Mouse (Mus musculus): ENCODE measurements at regions not wholly inside any gene's neighbourhood (a gene's known extent, or its start where the extent isn't known, plus 50 kb on each side); places are given as distances from the start of the nearest gene placed in this dataset.
"Not testable (repeated sequence)": the region's sequence is repeated elsewhere in the genome, so short reads cannot be mapped to it uniquely, and the experiment has no call there.

- 87% methylated on average over 9 of the region's 9 CpGs for WGBS
Measured at GRCm38 (mm10) chr12:33496306-33496705, 66.9 kb downstream of the Twistnb start.

GRCm38 (mm10) chr12:33497319-33497892 is 68.0 kb downstream of the Twistnb start:
- peak overlapping the region; percentile 16; the same call in 1 of the 2 replicates for H3K4me2 ChIP-seq (replicated peaks; ENCODE audit: low read depth, low read length)
- 49% methylated on average over 11 of the region's 11 CpGs for WGBS
- H3K27ac ChIP-seq (ENCODE audit: low read length): no peak overlapping the region
- H3K36me3 ChIP-seq (ENCODE audit: insufficient read depth, low read length): no peaks in the 10 kb centered on the region
- no peaks in the 10 kb centered on the region for H3K9me3 ChIP-seq (ENCODE audit: low read length)
- H3K4me1 ChIP-seq (ENCODE audit: insufficient read depth, low read length): no peaks in the 10 kb centered on the region
- no peak overlapping the region for H3K4me3 ChIP-seq (ENCODE audit: low read length)
- no peak overlapping the region for H3K9ac ChIP-seq (replicated peaks; ENCODE audit: low read length)
- H3K27me3 ChIP-seq (ENCODE audit: insufficient read depth, low read length): no peaks in the 10 kb centered on the region
- no peak for ATAC-seq (ENCODE audit: low FRiP score, low TSS enrichment)

More at GRCm38 (mm10) chr12:33496306-33496705, 66.9 kb downstream of the Twistnb start:
- H3K4me2 ChIP-seq (replicated peaks; ENCODE audit: low read depth, low read length): no peak overlapping the region
- H3K9me3 ChIP-seq (ENCODE audit: low read length): no peaks in the 10 kb centered on the region
- no peak overlapping the region for H3K4me3 ChIP-seq (ENCODE audit: low read length)
- H3K36me3 ChIP-seq (ENCODE audit: insufficient read depth, low read length): no peaks in the 10 kb centered on the region
- H3K27ac ChIP-seq (ENCODE audit: low read length): no peak overlapping the region
- H3K4me1 ChIP-seq (ENCODE audit: insufficient read depth, low read length): no peaks in the 10 kb centered on the region
- ATAC-seq (ENCODE audit: low FRiP score, low TSS enrichment): no peak
- no peak overlapping the region for H3K9ac ChIP-seq (replicated peaks; ENCODE audit: low read length)
- H3K27me3 ChIP-seq (ENCODE audit: insufficient read depth, low read length): no peaks in the 10 kb centered on the region

- no peak overlapping the region for H3K9ac ChIP-seq (replicated peaks; ENCODE audit: low read length)
- H3K27me3 ChIP-seq (ENCODE audit: insufficient read depth, low read length): no peaks in the 10 kb centered on the region
- ATAC-seq (ENCODE audit: low FRiP score, low TSS enrichment): no peak
- no peaks in the 10 kb centered on the region for H3K36me3 ChIP-seq (ENCODE audit: insufficient read depth, low read length)
- no peaks in the 10 kb centered on the region for H3K9me3 ChIP-seq (ENCODE audit: low read length)
- H3K4me2 ChIP-seq (replicated peaks; ENCODE audit: low read depth, low read length): no peak overlapping the region
- no peak overlapping the region for H3K27ac ChIP-seq (ENCODE audit: low read length)
- H3K4me3 ChIP-seq (ENCODE audit: low read length): no peak overlapping the region
- WGBS: over 99% methylated on average over 7 of the region's 7 CpGs
- no peaks in the 10 kb centered on the region for H3K4me1 ChIP-seq (ENCODE audit: insufficient read depth, low read length)
Measured at GRCm38 (mm10) chr12:33541566-33541965, 112.1 kb downstream of the Twistnb start.

GRCm38 (mm10) chr12:33551660-33552059 is 122.2 kb downstream of the Twistnb start:
- ATAC-seq (ENCODE audit: low FRiP score, low TSS enrichment); H3K9me3 ChIP-seq (ENCODE audit: low read length); H3K36me3 ChIP-seq (ENCODE audit: insufficient read depth, low read length); H3K4me1 ChIP-seq (ENCODE audit: insufficient read depth, low read length); H3K27me3 ChIP-seq (ENCODE audit: insufficient read depth, low read length); H3K4me2 ChIP-seq (replicated peaks; ENCODE audit: low read depth, low read length); H3K4me3 ChIP-seq (ENCODE audit: low read length); H3K9ac ChIP-seq (replicated peaks; ENCODE audit: low read length); H3K27ac ChIP-seq (ENCODE audit: low read length): not testable (repeated sequence)
- 60% methylated on average over 7 of the region's 7 CpGs for WGBS

- Histone ChIP-seq H3K4me2 (replicated peaks; ENCODE audit: low read depth, low read length) (no peak overlapping the region), H3K9ac (replicated peaks; ENCODE audit: low read length) (no peak overlapping the region), H3K4me1 (ENCODE audit: insufficient read depth, low read length) (no peaks in the 10 kb centered on the region; the same call in 1 of the 2 replicates), H3K27me3 (ENCODE audit: insufficient read depth, low read length) (no peaks in the 10 kb centered on the region), H3K36me3 (ENCODE audit: insufficient read depth, low read length) (no peaks in the 10 kb centered on the region), H3K4me3 (ENCODE audit: low read length) (no peak overlapping the region), H3K9me3 (ENCODE audit: low read length) (no peaks in the 10 kb centered on the region), H3K27ac (ENCODE audit: low read length) (no peak overlapping the region)
- no peak for ATAC-seq (ENCODE audit: low FRiP score, low TSS enrichment)
- WGBS: 85% methylated on average over 3 of the region's 3 CpGs
Measured at GRCm38 (mm10) chr12:33552231-33552630, 122.8 kb downstream of the Twistnb start.

- Histone ChIP-seq H3K9ac (replicated peaks; ENCODE audit: low read length) (no peak overlapping the region), H3K27ac (ENCODE audit: low read length) (no peak overlapping the region)
- 73% methylated on average over 5 of the region's 5 CpGs for WGBS
Measured at GRCm38 (mm10) chr12:33552651-33553050, 123.2 kb downstream of the Twistnb start.

GRCm38 (mm10) chr12:33553731-33554130 is 124.3 kb downstream of the Twistnb start:
- Histone ChIP-seq H3K36me3 (ENCODE audit: insufficient read depth, low read length) (no peaks in the 10 kb centered on the region), H3K4me2 (replicated peaks; ENCODE audit: low read depth, low read length) (no peak overlapping the region), H3K4me3 (ENCODE audit: low read length) (no peak overlapping the region), H3K27me3 (ENCODE audit: insufficient read depth, low read length) (no peaks in the 10 kb centered on the region), H3K9me3 (ENCODE audit: low read length) (no peaks in the 10 kb centered on the region), H3K27ac (ENCODE audit: low read length) (no peak overlapping the region), H3K9ac (replicated peaks; ENCODE audit: low read length) (no peak overlapping the region), H3K4me1 (ENCODE audit: insufficient read depth, low read length) (no peaks in the 10 kb centered on the region; the same call in 1 of the 2 replicates)
- WGBS: 51% methylated on average over 4 of the region's 4 CpGs
- no peak for ATAC-seq (ENCODE audit: low FRiP score, low TSS enrichment)

More at GRCm38 (mm10) chr12:33552651-33553050, 123.2 kb downstream of the Twistnb start:
- ATAC-seq (ENCODE audit: low FRiP score, low TSS enrichment): no peak
- Histone ChIP-seq H3K4me3 (ENCODE audit: low read length) (no peak overlapping the region), H3K4me2 (replicated peaks; ENCODE audit: low read depth, low read length) (no peak overlapping the region), H3K9me3 (ENCODE audit: low read length) (no peaks in the 10 kb centered on the region), H3K36me3 (ENCODE audit: insufficient read depth, low read length) (no peaks in the 10 kb centered on the region), H3K27me3 (ENCODE audit: insufficient read depth, low read length) (no peaks in the 10 kb centered on the region), H3K4me1 (ENCODE audit: insufficient read depth, low read length) (no peaks in the 10 kb centered on the region; the same call in 1 of the 2 replicates)

- Histone ChIP-seq H3K36me3 (ENCODE audit: insufficient read depth, low read length) (no peaks in the 10 kb centered on the region), H3K27me3 (ENCODE audit: insufficient read depth, low read length) (no peaks in the 10 kb centered on the region), H3K4me1 (ENCODE audit: insufficient read depth, low read length) (no peaks in the 10 kb centered on the region), H3K27ac (ENCODE audit: low read length) (no peak overlapping the region), H3K4me2 (replicated peaks; ENCODE audit: low read depth, low read length) (no peak overlapping the region), H3K4me3 (ENCODE audit: low read length) (no peak overlapping the region), H3K9me3 (ENCODE audit: low read length) (no peaks in the 10 kb centered on the region), H3K9ac (replicated peaks; ENCODE audit: low read length) (no peak overlapping the region)
- ATAC-seq (ENCODE audit: low FRiP score, low TSS enrichment): no peak
- WGBS: 56% methylated on average over 7 of the region's 7 CpGs
Measured at GRCm38 (mm10) chr12:33561141-33561540, 131.7 kb downstream of the Twistnb start.

GRCm38 (mm10) chr12:33577877-33578428 is 148.5 kb downstream of the Twistnb start:
- Histone ChIP-seq H3K4me3 (ENCODE audit: low read length) (no peak overlapping the region), H3K27ac (ENCODE audit: low read length) (no peak overlapping the region), H3K27me3 (ENCODE audit: insufficient read depth, low read length) (no peaks in the 10 kb centered on the region), H3K4me1 (ENCODE audit: insufficient read depth, low read length) (no peaks in the 10 kb centered on the region), H3K9me3 (ENCODE audit: low read length) (no peaks in the 10 kb centered on the region), H3K9ac (replicated peaks; ENCODE audit: low read length) (no peak overlapping the region), H3K36me3 (ENCODE audit: insufficient read depth, low read length) (no peaks in the 10 kb centered on the region), H3K4me2 (replicated peaks; ENCODE audit: low read depth, low read length) (no peak overlapping the region)
- WGBS: 79% methylated on average over 6 of the region's 6 CpGs
- no peak for ATAC-seq (ENCODE audit: low FRiP score, low TSS enrichment)

GRCm38 (mm10) chr12:33580809-33581208 is 151.4 kb downstream of the Twistnb start:
- H3K27ac ChIP-seq (ENCODE audit: low read length): no peak overlapping the region
- no peak overlapping the region for H3K9ac ChIP-seq (replicated peaks; ENCODE audit: low read length)
- no peaks in the 10 kb centered on the region for H3K9me3 ChIP-seq (ENCODE audit: low read length)
- 48% methylated on average over 2 of the region's 2 CpGs for WGBS
- no peaks in the 10 kb centered on the region for H3K36me3 ChIP-seq (ENCODE audit: insufficient read depth, low read length)
- no peak overlapping the region for H3K4me2 ChIP-seq (replicated peaks; ENCODE audit: low read depth, low read length)
- no peak for ATAC-seq (ENCODE audit: low FRiP score, low TSS enrichment)
- no peaks in the 10 kb centered on the region for H3K27me3 ChIP-seq (ENCODE audit: insufficient read depth, low read length)
- H3K4me1 ChIP-seq (ENCODE audit: insufficient read depth, low read length): no peaks in the 10 kb centered on the region
- H3K4me3 ChIP-seq (ENCODE audit: low read length): no peak overlapping the region
